ENCODE assay signal across 9 mouse cellular contexts in genomic region chr2:25127206-25127605, GRCm38 (mm10). TPM values are rescaled to one million over a fixed set of nuclear protein-coding genes. Genes with fewer than 3 reads are reported as not detected.
DNase-seq lines count a peak whose midpoint lies in the region; ATAC-seq and TF ChIP-seq lines count a peak whose summit lies in the region.
"Had no signal": no experiment of that assay in that cellular context is flagged by ENCODE, and none has a peak within 500 bp of the region (broad histone marks: within the 10 kb centered on the region; RNA-seq: fewer than 3 reads in every experiment).

No protein-coding gene starts in this region.

- peaks cover 22% of the 10 kb centered on the region for H3K4me1 ChIP-seq in embryonic facial prominence, embryonic 13.5 days
- peaks cover 38% of the 10 kb centered on the region for H3K4me1 ChIP-seq in heart, embryonic 15.5 days (replicated peaks)
- 0 out of 2 replicates have a peak, but pooled peaks cover 5% of the 10 kb centered on the region for H3K4me1 ChIP-seq in kidney, postnatal 0 days (replicated peaks; ENCODE audit: insufficient read depth, low read length)

- ATAC-seq in embryonic facial prominence, embryonic 13.5 days (ENCODE audit: insufficient number of reproducible peaks, insufficient read depth, low FRiP score, low TSS enrichment, low read depth), result no peak
- ATAC-seq in heart, embryonic 15.5 days (replicated peaks; ENCODE audit: insufficient number of reproducible peaks, insufficient read depth, low FRiP score, low read depth), result peak; percentile 51
- no peak; the same call in 1 of the 2 replicates for ATAC-seq in kidney, postnatal 0 days (replicated peaks; ENCODE audit: low FRiP score, low read depth)

- H3K9ac ChIP-seq in embryonic facial prominence, embryonic 13.5 days, result no peak overlapping the region
- no peak overlapping the region; the same call in 1 of the 2 replicates for H3K9ac ChIP-seq in heart, embryonic 15.5 days
- H3K9ac ChIP-seq in kidney, postnatal 0 days (ENCODE audit: low read depth, low read length), result no peak overlapping the region

- WGBS in embryonic facial prominence, embryonic 13.5 days, result 46% methylated on average over 5 of the region's 5 CpGs
- WGBS in heart, embryonic 15.5 days, result 39% methylated on average over 5 of the region's 5 CpGs
- WGBS in kidney, postnatal 0 days, result 43% methylated on average over 5 of the region's 5 CpGs

- peak overlapping the region; percentile 60; the same call in 1 of the 2 replicates for H3K27ac ChIP-seq in embryonic facial prominence, embryonic 13.5 days
- H3K27ac ChIP-seq in heart, embryonic 15.5 days, result peak overlapping the region; percentile 98
- H3K27ac ChIP-seq in kidney, postnatal 0 days, result peak overlapping the region; percentile 47; the same call in 1 of the 2 replicates

- TF ChIP-seq CTCF in kidney, postnatal 0 days (IDR thresholded peaks at IDR 0.05; ENCODE audit: low read depth), result peak; percentile 88

- no peaks in the 10 kb centered on the region for H3K27me3 ChIP-seq in embryonic facial prominence, embryonic 13.5 days
- H3K27me3 ChIP-seq in heart, embryonic 15.5 days, result no peaks in the 10 kb centered on the region
- H3K27me3 ChIP-seq in kidney, postnatal 0 days (ENCODE audit: insufficient read depth, low read length), result no peaks in the 10 kb centered on the region

- no peak overlapping the region for H3K4me2 ChIP-seq in embryonic facial prominence, embryonic 13.5 days
- no peak overlapping the region; the same call in 1 of the 2 replicates for H3K4me2 ChIP-seq in heart, embryonic 15.5 days
- H3K4me2 ChIP-seq in kidney, postnatal 0 days (ENCODE audit: low read length), result no peak overlapping the region

- H3K9me3 ChIP-seq in embryonic facial prominence, embryonic 13.5 days, result no peaks in the 10 kb centered on the region
- no peaks in the 10 kb centered on the region for H3K9me3 ChIP-seq in heart, embryonic 15.5 days (replicated peaks)
- no peaks in the 10 kb centered on the region for H3K9me3 ChIP-seq in kidney, postnatal 0 days (replicated peaks; ENCODE audit: low read length)

- H3K4me3 ChIP-seq in embryonic facial prominence, embryonic 13.5 days, result no peak overlapping the region
- H3K4me3 ChIP-seq in heart, embryonic 15.5 days, result no peak overlapping the region
- no peak overlapping the region for H3K4me3 ChIP-seq in kidney, postnatal 0 days (replicated peaks; ENCODE audit: low read depth, low read length)

- peak; percentile 68 to 73 for DNase-seq in CD8-positive naive resting alpha-beta T cell, adult 2 months (ENCODE audit: low read depth in 2 of 2, low spot score in 2 of 2)
- peak; percentile 83 for DNase-seq in adrenal gland, postnatal 14 days
- peak; percentile 66 for DNase-seq in kidney, postnatal 0 days (ENCODE audit: low spot score)
- peak; percentile 82 for DNase-seq in lung, postnatal 36 days
- DNase-seq in spleen, adult 12 weeks (ENCODE audit: low spot score), result peak; percentile 61
- DNase-seq in frontal cortex, postnatal 14 days (ENCODE audit: low spot score in 2 of 2), result no peak

- no peaks in the 10 kb centered on the region for H3K36me3 ChIP-seq in embryonic facial prominence, embryonic 13.5 days
- no peaks in the 10 kb centered on the region for H3K36me3 ChIP-seq in heart, embryonic 15.5 days
- H3K36me3 ChIP-seq in kidney, postnatal 0 days (ENCODE audit: insufficient read depth, low read length), result no peaks in the 10 kb centered on the region

RNA-seq across cellular contexts. Expression of gene Noxa1, which starts 32.3 kb away (rescaled TPM):
- not detected in 2 replicates for total RNA-seq in adrenal gland, postnatal 14 days (2021)
- polyA plus RNA-seq in embryonic facial prominence, embryonic 13.5 days (2015; fragmentation: Nextera tagmentation; extraction: Ambion mirVana), result 0.17 TPM in 1 of 2 replicates, not detected in the other
- polyA plus RNA-seq in heart, embryonic 15.5 days (2015; fragmentation: Nextera tagmentation; extraction: Ambion mirVana), result 0.15 and 0.16 TPM in 2 replicates
- 0.41 and 0.43 TPM in 2 replicates for polyA plus RNA-seq in kidney, postnatal 0 days (2015; fragmentation: Nextera tagmentation; extraction: Ambion mirVana)
- total RNA-seq: gastrocnemius, postnatal 4 days had no signal

RNA-seq across cellular contexts. Expression of gene Entpd8, which starts 47.1 kb away (rescaled TPM):
- total RNA-seq in adrenal gland, postnatal 14 days (2021), result 1.3 and 7.7 TPM in 2 replicates
- polyA plus RNA-seq in embryonic facial prominence, embryonic 13.5 days (2015; fragmentation: Nextera tagmentation; extraction: Ambion mirVana), result not detected in 2 replicates
- polyA plus RNA-seq in heart, embryonic 15.5 days (2015; fragmentation: Nextera tagmentation; extraction: Ambion mirVana), result not detected in 2 replicates
- 6.2 TPM in 2 replicates for polyA plus RNA-seq in kidney, postnatal 0 days (2015; fragmentation: Nextera tagmentation; extraction: Ambion mirVana)
- total RNA-seq: gastrocnemius, postnatal 4 days had no signal

RNA-seq across cellular contexts. Expression of gene Nrarp, which starts 53.4 kb away (rescaled TPM):
- 8.7 and 9.5 TPM in 2 replicates for total RNA-seq in adrenal gland, postnatal 14 days (2021)
- polyA plus RNA-seq in embryonic facial prominence, embryonic 13.5 days (2015; fragmentation: Nextera tagmentation; extraction: Ambion mirVana), result 15.0 and 16.7 TPM in 2 replicates
- 17.3 and 19.0 TPM in 2 replicates for polyA plus RNA-seq in heart, embryonic 15.5 days (2015; fragmentation: Nextera tagmentation; extraction: Ambion mirVana)
- 19.9 and 21.6 TPM in 2 replicates for polyA plus RNA-seq in kidney, postnatal 0 days (2015; fragmentation: Nextera tagmentation; extraction: Ambion mirVana)

Comparison
In these comparisons a context has a peak if more than half of its experiments do, and no peak if none do; other contexts are left out.
1. DNase-seq: peak in CD8-positive naive resting alpha-beta T cell, adult 2 months (2 of 2), adrenal gland, postnatal 14 days (single experiment), kidney, postnatal 0 days (single experiment), lung, postnatal 36 days (single experiment) and spleen, adult 12 weeks (single experiment); none in frontal cortex, postnatal 14 days (0 of 2).
2. H3K27ac ChIP-seq: peak in every context shown above with its lines; median percentile 98 in heart, embryonic 15.5 days; 60 in embryonic facial prominence, embryonic 13.5 days; 47 in kidney, postnatal 0 days.